Mouse (Mus musculus) forebrain, embryonic 10.5 days (tissue): Measurements from ENCODE around the gene Mylk. TPM values are rescaled to one million over a fixed set of nuclear protein-coding genes. Genes with fewer than 3 reads are reported as not detected.
"Not testable (repeated sequence)": the region's sequence is repeated elsewhere in the genome, so short reads cannot be mapped to it uniquely, and the experiment has no call there.

Experiments
- DNase-seq: peaks from one replicate; pipeline ENCODE4 v3.0.0-alpha.2; 2017; ENCODE audit warnings: low spot score; ENCODE audit errors: extremely low spot score
- H3K27ac ChIP-seq: fragments of 300-500 bp; sonication (generic); 2 replicates; pipeline ENCODE4 v1.5.1; 2016; ENCODE audit warnings: mild to moderate bottlenecking
- H3K27me3 ChIP-seq: fragments of 300-500 bp; sonication (generic); 2 replicates; pipeline ENCODE4 v1.6.1; 2016; ENCODE audit warnings: mild to moderate bottlenecking; ENCODE audit not compliant: poor library complexity, severe bottlenecking
- H3K36me3 ChIP-seq: fragments of 300-500 bp; sonication (generic); replicated peaks from 2 replicates; pipeline ENCODE4 v1.6.1; 2016; ENCODE audit warnings: mild to moderate bottlenecking, moderate library complexity
- H3K4me1 ChIP-seq: fragments of 300-500 bp; sonication (generic); 2 replicates; pipeline ENCODE4 v1.6.1; 2016
- H3K4me3 ChIP-seq: fragments of 300-500 bp; sonication (generic); 2 replicates; pipeline ENCODE4 v1.5.1; 2016; ENCODE audit warnings: mild to moderate bottlenecking, moderate library complexity
- H3K9me3 ChIP-seq: fragments of 300-500 bp; sonication (generic); 2 replicates; pipeline ENCODE4 v1.6.1; 2016; ENCODE audit warnings: mild to moderate bottlenecking, moderate library complexity
- WGBS: fragments of 180-500 bp; shearing (Covaris S2); methylation state at CpG from one replicate; pipeline ENCODE4 v1.1.7; 2016; 5-methylcytosine and 5-hydroxymethylcytosine counted together
- polyA plus RNA-seq: library from polyadenylated mRNA; unstranded; fragments of >200 nt; fragmentation: Nextera tagmentation; extraction: Ambion mirVana; gene quantifications from 2 replicates; pipeline ENCODE4 v1.2.1, GENCODE M21; 2016

Mylk gene
- polyA plus RNA-seq, 1 experiment from 2014 or later: 5.1 TPM

DNA sequence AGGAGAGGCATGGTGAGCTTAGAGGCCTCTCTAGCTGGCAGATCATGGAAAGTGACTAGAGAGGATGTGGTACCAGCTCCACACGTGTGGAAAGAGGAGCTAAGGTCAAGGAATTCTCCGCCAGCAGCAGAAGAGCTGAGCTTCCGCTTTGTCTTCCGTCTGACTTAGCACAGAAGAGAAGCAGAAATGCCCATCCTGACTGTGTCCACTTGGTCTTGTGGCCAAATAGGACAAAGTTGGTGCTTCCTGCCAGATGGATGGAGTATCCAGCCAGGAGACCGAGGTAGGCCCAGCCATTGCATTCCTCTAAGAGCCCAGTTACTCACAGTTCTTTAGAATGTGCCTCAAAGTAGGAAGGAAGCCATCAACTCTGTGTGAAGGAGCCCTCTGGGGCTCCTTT is 38.5 kb downstream of the Mylk start:
- Histone ChIP-seq H3K4me3 (no peak overlapping the region), H3K27ac (no peak overlapping the region), H3K4me1 (peaks cover 24% of the 10 kb centered on the region), H3K9me3 (no peaks in the 10 kb centered on the region), H3K36me3 (no peaks in the 10 kb centered on the region), H3K27me3 (no peaks in the 10 kb centered on the region)
- DNase-seq: no peak
- WGBS: 94% methylated on average over 5 of the region's 5 CpGs

DNA sequence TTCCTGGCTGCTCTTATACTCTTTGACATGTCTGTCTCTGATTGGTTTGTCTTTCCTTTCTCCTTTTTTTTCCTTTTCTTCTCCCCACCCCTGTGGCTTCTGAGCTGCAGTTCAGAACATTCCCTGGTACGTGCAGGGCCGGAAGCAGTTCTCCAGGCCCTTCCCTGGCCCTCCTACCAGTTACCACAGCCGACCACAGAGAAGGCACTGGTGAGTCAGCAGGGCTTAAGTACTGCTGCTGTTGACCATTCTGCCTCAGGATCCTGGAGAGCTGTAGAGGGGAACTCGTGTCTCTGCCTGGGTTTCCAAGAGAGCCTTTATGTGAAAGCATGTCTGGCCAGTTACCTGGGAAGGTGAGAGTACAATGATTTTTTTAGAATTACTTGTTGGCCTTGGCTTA is 39.7 kb downstream of the Mylk start:
- Histone ChIP-seq H3K4me3 (no peak overlapping the region), H3K27ac (no peak overlapping the region), H3K36me3 (no peaks in the 10 kb centered on the region), H3K27me3 (no peaks in the 10 kb centered on the region), H3K4me1 (peaks cover 24% of the 10 kb centered on the region), H3K9me3 (no peaks in the 10 kb centered on the region)
- no peak for DNase-seq
- WGBS: 76% methylated on average over 4 of the region's 4 CpGs

DNA sequence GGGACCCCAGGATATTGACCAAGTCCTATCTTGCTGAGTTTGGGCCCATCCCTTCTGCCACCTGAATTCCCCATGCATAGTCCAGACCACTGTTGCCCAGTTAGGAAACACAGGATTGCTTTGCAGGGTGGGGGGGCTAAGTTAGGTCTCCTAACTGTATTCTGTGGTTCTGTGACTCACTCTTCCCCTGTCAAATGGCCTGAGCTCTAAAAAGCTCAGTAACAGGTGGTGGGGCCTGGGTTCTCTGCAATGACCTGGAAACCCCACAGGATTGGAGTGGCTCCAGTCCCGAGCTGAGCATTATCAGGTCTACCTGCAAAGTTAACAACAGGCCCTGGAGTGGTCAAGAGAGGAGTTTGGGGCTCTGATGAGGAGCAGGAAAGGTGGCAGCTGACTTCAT is 47.5 kb downstream of the Mylk start:
- H3K4me3 ChIP-seq: no peak overlapping the region
- H3K27me3 ChIP-seq: peaks cover 9% of the 10 kb centered on the region; the same call in 1 of the 2 replicates
- no peak for DNase-seq
- 27% methylated on average over 1 of the region's 1 CpGs for WGBS
- H3K9me3 ChIP-seq: no peaks in the 10 kb centered on the region
- H3K4me1 ChIP-seq: peaks cover 17% of the 10 kb centered on the region
- H3K27ac ChIP-seq: no peak overlapping the region
- H3K36me3 ChIP-seq: no peaks in the 10 kb centered on the region

DNA sequence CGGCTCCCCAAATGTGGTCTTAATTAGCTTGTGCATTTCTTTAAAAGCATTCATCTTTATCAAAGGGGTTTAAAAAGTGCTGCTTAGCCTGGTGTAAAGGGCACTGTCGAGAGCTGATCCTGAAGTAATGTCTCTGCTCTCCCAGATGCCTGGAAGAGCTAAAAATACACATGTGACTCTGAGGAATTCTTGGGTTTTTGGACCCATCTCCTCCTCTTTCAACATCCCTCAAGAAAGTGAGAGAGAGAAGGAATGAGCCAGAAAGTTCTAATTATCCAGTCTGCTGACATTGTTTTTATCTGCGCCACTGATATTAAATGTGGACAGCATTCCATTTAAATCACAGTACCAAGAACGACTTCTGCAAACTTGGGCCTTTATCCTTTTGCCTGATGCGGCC is 48.0 kb downstream of the Mylk start:
- peaks cover 9% of the 10 kb centered on the region; the same call in 1 of the 2 replicates for H3K27me3 ChIP-seq
- H3K36me3 ChIP-seq: no peaks in the 10 kb centered on the region
- H3K27ac ChIP-seq: no peak overlapping the region
- 53% methylated on average over 5 of the region's 5 CpGs for WGBS
- DNase-seq: no peak
- no peaks in the 10 kb centered on the region for H3K9me3 ChIP-seq
- H3K4me1 ChIP-seq: peaks cover 17% of the 10 kb centered on the region
- H3K4me3 ChIP-seq: no peak overlapping the region

DNA sequence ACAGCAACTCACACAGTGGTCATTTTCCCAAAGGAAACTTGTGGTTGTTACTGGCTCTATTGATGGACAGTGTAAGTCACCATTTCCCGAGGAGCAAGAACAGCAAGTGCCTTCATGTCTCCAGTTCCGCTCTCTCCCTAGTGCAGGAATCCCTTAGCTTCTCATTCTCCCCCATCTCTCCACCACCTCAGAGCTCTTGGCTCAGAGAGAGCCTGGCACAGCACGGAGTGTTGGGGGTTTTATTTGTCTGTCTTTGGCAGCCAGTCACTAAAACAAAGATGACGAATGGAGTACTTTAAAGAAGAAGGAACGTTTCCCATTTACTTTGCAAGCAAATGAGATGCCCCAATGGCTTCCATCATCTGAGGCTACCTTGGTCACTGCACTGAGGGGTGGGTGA is 56.2 kb downstream of the Mylk start:
- 93% methylated on average over 5 of the region's 5 CpGs for WGBS
- Histone ChIP-seq H3K9me3 (no peaks in the 10 kb centered on the region), H3K4me3 (no peak overlapping the region), H3K27ac (no peak overlapping the region), H3K4me1 (peaks cover 15% of the 10 kb centered on the region), H3K27me3 (peaks cover 6% of the 10 kb centered on the region; the same call in 1 of the 2 replicates), H3K36me3 (no peaks in the 10 kb centered on the region)
- DNase-seq: no peak

DNA sequence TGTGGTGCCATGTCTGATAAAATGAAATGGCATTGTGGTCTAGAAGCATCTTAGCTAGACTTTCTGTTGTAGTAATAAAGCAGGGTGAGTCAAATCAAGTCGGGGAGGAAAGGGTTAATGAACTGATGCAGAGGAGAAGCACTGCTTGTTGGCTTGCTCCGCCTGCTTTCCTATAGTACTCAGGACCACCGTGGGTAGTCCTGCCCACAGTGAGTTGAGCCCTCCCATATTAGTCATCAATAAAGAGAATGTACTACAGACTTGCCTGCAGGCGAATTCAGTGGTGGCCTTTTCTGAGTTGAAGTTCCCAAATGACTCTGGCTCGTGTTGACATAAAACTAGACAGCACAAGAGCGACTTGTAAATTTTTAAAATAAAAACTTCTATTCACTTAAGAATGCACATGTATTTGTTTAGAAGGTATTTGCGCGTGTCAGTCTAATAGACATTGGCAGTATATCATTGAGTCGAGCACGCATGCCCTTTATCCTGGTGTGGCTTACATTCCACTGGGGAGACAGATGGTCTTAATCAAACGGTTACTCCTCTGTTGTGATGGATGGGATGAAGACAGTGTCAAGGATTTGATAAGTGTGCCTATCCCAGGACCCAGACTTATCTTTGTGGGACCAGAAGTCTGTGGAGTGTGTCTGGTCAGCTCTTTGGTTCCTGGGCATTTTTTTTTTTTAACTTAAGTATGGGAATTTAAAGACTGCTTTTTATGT is 59.4 kb downstream of the Mylk start:
- no peak for DNase-seq
- no peaks in the 10 kb centered on the region for H3K9me3 ChIP-seq
- H3K27me3 ChIP-seq: peaks cover 31% of the 10 kb centered on the region
- no peak overlapping the region for H3K4me3 ChIP-seq
- no peak overlapping the region for H3K27ac ChIP-seq
- WGBS: 60% methylated on average over 11 of the region's 11 CpGs
- no peaks in the 10 kb centered on the region for H3K36me3 ChIP-seq
- peaks cover 47% of the 10 kb centered on the region for H3K4me1 ChIP-seq

DNA sequence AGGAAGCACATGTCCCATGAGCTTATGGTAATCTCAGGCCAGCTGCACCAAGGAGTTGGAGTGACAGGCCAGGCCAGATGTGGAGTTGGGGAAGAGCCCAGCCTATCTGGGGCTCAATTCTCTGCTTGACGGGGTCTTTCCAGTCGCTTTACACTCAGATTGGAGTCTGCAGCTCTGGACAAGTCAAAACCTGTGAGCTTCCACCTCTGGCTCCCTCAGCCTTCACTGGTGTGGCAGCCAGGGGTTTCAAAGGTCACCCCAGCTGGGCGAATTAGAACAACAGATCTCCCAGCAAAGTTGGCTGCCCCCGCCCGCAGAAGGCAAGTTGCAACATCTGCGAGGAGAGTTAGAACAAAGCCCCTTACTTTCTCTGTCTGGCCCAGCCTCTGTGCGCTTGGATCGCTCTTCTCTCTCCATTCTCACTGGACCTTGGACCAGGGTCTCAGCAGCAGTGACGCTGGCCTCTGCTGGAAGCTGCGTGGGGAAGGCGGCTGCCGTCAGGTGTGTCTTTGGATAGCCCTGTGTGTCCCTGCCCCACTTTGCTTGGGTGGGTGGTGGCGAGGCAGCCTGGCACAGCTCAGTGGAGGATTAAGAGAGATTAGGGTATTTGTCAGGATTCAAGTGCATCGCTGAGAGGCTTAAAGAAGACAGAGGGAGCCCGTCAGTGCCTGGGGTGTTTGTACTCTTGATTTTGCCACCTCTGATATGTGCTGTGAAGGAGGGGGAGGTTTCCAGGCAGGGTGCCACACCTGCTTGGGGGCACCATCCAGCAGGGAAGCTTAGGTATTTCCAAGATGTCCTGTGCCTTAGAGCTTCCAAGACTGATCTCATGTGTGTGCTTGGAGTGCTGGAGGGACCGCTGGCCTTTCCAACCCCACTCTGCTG is 62.1 kb downstream of the Mylk start:
- 9% methylated on average over 16 of the region's 16 CpGs for WGBS
- Histone ChIP-seq H3K4me3 (peak overlapping the region; percentile 24), H3K4me1 (peaks cover 49% of the 10 kb centered on the region)

DNA sequence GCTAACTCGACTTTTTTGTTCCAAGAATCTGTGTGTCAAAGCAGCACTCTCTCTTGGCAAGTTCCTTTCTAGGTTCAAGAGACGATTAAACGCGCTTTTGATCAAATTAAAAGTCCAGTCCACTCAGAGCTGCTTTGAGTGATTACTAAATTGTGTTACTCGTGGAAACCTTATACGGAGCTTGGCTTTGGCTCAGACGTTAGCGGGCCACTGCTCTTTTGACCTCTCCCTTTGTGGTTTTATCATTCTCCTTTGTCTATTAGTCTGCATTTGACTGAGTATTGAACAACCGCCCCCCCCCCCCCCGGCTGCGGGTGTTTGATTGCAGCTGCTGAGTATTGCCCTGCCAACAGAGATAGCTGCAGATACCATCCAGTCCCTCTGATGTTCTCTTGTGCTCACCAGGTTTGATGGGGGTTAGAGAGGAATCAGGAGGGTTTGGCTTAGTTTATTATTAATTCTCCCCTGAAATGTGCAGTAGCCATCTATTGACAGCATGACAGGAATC is 62.8 kb downstream of the Mylk start:
- Histone ChIP-seq H3K9me3 (peaks cover 3% of the 10 kb centered on the region; the same call in 1 of the 2 replicates), H3K4me1 (peaks cover 51% of the 10 kb centered on the region), H3K4me3 (peak overlapping the region; percentile 24), H3K27me3 (peaks cover 31% of the 10 kb centered on the region), H3K27ac (peak overlapping the region; percentile 54; the same call in 1 of the 2 replicates), H3K36me3 (0 out of 2 replicates have a peak, but pooled peaks cover 2% of the 10 kb centered on the region)
- DNase-seq: no peak
- 19% methylated on average over 11 of the region's 11 CpGs for WGBS

More for the DNA sequence above, 62.1 kb downstream of the Mylk start:
- peaks cover 31% of the 10 kb centered on the region for H3K27me3 ChIP-seq
- H3K9me3 ChIP-seq: peaks cover 3% of the 10 kb centered on the region; the same call in 1 of the 2 replicates
- 0 out of 2 replicates have a peak, but pooled peaks cover 2% of the 10 kb centered on the region for H3K36me3 ChIP-seq
- DNase-seq: peak; percentile 42
- peak overlapping the region; percentile 54 for H3K27ac ChIP-seq

DNA sequence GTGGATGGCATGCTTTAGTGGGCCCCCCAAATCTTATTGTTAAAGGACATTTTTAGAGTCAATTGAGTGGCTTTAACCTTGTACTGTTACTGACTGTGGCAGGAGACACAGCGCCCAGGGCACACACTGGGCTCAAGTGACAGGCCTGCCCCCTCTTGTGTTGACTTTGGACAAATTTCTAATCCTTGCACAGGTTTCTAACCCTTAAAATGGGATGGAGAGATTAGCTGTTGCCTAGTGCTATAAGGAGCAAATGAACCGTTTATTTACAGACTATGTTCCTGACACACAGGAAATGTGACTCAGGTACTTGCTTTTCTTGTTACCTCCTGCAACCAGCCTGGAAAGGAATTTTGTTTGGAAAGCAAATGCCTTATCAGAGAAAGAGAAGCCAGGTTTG is 67.2 kb downstream of the Mylk start:
- WGBS: 69% methylated on average over 2 of the region's 2 CpGs

DNA sequence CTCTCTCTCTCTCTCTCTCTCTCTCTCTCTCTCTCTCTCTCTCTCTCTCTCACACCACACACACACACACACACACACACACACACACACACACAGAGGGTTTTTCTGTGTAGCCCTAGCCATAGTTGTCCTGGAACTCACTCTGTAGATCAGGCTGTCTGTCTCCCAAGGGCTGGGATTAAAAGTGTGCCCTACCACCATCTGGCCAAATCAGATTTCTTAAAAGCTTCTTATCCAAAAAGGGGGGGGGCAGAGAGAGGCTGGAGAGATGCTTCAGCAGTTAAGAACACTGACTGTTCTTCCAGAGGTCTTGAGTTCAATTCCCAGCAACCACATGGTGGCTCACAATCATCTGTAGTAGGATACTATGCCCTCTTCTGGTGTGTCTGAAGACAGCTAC is 68.2 kb downstream of the Mylk start:
- H3K9me3 ChIP-seq, H3K36me3 ChIP-seq, DNase-seq, H3K4me3 ChIP-seq, H3K27ac ChIP-seq: not testable (repeated sequence)
- Histone ChIP-seq H3K27me3 (0 out of 2 replicates have a peak, but pooled peaks cover 11% of the 10 kb centered on the region), H3K4me1 (peaks cover 17% of the 10 kb centered on the region)

More for the DNA sequence above, 67.2 kb downstream of the Mylk start:
- Histone ChIP-seq H3K9me3 (peaks cover 3% of the 10 kb centered on the region; the same call in 1 of the 2 replicates), H3K4me3 (no peak overlapping the region), H3K4me1 (peaks cover 27% of the 10 kb centered on the region), H3K27ac (no peak overlapping the region), H3K27me3 (peaks cover 16% of the 10 kb centered on the region; the same call in 1 of the 2 replicates), H3K36me3 (0 out of 2 replicates have a peak, but pooled peaks cover 2% of the 10 kb centered on the region)
- DNase-seq: no peak

DNA sequence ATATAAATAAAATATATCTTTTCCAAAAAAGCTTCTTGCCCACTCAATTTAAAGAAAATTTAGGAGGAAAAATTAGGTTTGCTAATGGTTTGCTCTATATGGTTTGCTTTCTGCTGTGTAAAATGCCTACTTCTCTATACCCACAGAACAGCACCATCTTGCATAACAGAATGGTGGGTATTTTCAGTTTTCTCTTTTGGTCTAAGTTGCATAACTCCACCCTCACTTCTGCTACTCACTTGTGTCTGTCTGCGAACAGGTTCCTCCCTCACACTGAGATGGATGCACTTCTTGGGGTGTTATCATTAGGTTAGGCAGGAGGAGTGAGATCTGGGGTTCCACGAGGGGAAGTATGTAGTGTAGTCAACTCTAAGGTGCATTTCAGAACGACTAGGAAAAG is 68.6 kb downstream of the Mylk start:
- no peak overlapping the region for H3K4me3 ChIP-seq
- H3K9me3 ChIP-seq: peaks cover 3% of the 10 kb centered on the region; the same call in 1 of the 2 replicates
- DNase-seq: no peak
- H3K27me3 ChIP-seq: 0 out of 2 replicates have a peak, but pooled peaks cover 7% of the 10 kb centered on the region
- 0 out of 2 replicates have a peak, but pooled peaks cover 2% of the 10 kb centered on the region for H3K36me3 ChIP-seq
- WGBS: 85% methylated on average over 3 of the region's 3 CpGs
- no peak overlapping the region for H3K27ac ChIP-seq
- peaks cover 17% of the 10 kb centered on the region for H3K4me1 ChIP-seq

DNA sequence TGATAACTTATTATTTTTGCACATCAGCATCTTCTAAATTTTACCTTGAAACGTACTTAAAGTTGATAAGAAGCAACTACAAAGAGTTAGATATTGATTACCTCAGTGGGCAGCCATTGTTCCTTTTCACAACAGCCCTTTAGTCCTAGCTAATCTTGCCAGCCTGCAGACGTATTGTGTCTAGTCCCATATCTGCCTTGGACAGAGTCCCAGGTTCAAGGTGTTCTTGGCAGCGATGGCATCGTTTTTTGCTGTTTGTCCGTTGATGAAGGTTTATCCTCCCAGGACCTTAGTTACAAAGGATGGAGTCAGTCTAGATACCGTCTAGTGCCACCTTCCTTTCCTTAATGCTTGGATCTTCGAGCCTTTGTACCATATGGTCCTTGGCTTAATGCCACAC is 69.6 kb downstream of the Mylk start:
- Histone ChIP-seq H3K4me1 (peaks cover 8% of the 10 kb centered on the region), H3K27me3 (no peaks in the 10 kb centered on the region), H3K9me3 (peaks cover 3% of the 10 kb centered on the region; the same call in 1 of the 2 replicates), H3K36me3 (0 out of 2 replicates have a peak, but pooled peaks cover 2% of the 10 kb centered on the region), H3K27ac (no peak overlapping the region), H3K4me3 (no peak overlapping the region)
- 86% methylated on average over 7 of the region's 7 CpGs for WGBS
- DNase-seq: no peak
